Mouse (Mus musculus): ENCODE data around the gene Rplp1. TPM values are rescaled to one million over a fixed set of nuclear protein-coding genes. Genes with fewer than 3 reads are reported as not detected.
A peak's percentile ranks its signal among the peaks of the same experiment; 100 is the strongest.

Gene Rplp1
- total and polyA plus RNA-seq, 2 experiments from 2014 or later = 891 to 5,254 TPM

DNA sequence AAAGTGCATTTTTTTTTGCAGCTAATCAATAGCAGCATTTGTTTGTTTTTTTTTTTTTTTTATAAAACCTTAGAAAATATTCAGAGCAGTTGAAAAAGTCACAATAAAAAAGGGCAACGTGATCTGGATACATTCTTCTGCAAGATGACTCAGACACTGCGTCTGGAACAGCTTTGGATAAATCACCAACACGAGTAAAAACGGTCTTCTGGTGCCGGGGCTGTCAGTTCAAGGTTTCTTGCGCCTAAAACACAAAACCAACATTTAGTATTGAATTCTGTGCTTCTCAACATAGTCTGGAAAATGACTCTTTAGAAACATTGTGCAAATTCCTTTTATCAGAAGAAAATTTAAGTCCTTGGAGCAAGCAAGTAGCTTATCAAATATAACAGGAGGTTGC, 3.1 kb upstream of the Rplp1 start:
- Histone ChIP-seq H3K4me1 (ENCODE audit: control insufficient read depth, insufficient read depth) (peaks cover 12% of the 10 kb centered on the region), H3K9ac (replicated peaks; ENCODE audit: low read depth, low read length) (no peak overlapping the region), H3K36me3 (replicated peaks; ENCODE audit: control insufficient read depth, insufficient read depth, low read length) (peaks cover 50% of the 10 kb centered on the region), H3K27ac (ENCODE audit: low read depth) (no peak overlapping the region), H3K9me3 (replicated peaks; ENCODE audit: control insufficient read depth, low read length) (no peaks in the 10 kb centered on the region), H3K4me3 (ENCODE audit: low read depth, low read length) (no peak overlapping the region), H3K27me3 (ENCODE audit: control insufficient read depth, insufficient read depth, low read length) (no peaks in the 10 kb centered on the region), H3K4me2 (ENCODE audit: low read depth, low read length) (no peak overlapping the region)
- no peak for TF ChIP-seq EP300 (IDR thresholded peaks at IDR 0.05; ENCODE audit: low read depth)
- TF ChIP-seq CTCF (IDR thresholded peaks at IDR 0.05; ENCODE audit: low read depth) = no peak
- WGBS = 90% methylated on average over 6 of the region's 6 CpGs
- ATAC-seq (ENCODE audit: insufficient read depth, low read depth) (no peak), DNase-seq (ENCODE audit: low spot score) (no peak)

DNA sequence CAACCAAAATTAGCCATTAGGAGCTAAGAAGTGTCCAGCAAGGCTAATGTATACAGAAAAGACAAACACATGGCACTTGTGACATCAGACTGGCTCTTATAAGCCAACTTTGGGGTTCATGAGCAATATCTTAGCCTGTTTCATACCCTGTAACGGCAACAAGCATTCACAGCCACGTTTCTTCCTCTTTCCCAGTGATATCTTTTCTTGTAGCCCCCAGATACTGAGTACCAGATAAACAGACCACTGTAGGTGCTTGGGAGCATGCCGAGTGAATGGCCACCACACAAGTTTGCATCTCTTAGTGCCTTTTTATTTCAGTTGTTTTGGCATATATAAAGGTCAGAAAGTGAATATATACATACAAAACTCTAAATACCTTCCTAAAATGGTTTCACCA, 2.6 kb upstream of the Rplp1 start:
- Histone ChIP-seq H3K27ac (ENCODE audit: low read depth) (no peak overlapping the region), H3K4me2 (ENCODE audit: low read depth, low read length) (no peak overlapping the region), H3K36me3 (replicated peaks; ENCODE audit: control insufficient read depth, insufficient read depth, low read length) (peaks cover 50% of the 10 kb centered on the region), H3K27me3 (ENCODE audit: control insufficient read depth, insufficient read depth, low read length) (no peaks in the 10 kb centered on the region), H3K4me3 (ENCODE audit: low read depth, low read length) (no peak overlapping the region), H3K9me3 (replicated peaks; ENCODE audit: control insufficient read depth, low read length) (no peaks in the 10 kb centered on the region), H3K4me1 (ENCODE audit: control insufficient read depth, insufficient read depth) (peaks cover 12% of the 10 kb centered on the region), H3K9ac (replicated peaks; ENCODE audit: low read depth, low read length) (no peak overlapping the region)
- TF ChIP-seq EP300 (IDR thresholded peaks at IDR 0.05; ENCODE audit: low read depth) (no peak), CTCF (IDR thresholded peaks at IDR 0.05; ENCODE audit: low read depth) (no peak)
- no peak for ATAC-seq (ENCODE audit: insufficient read depth, low read depth)
- no peak for DNase-seq (ENCODE audit: low spot score)
- 73% methylated on average over 3 of the region's 3 CpGs for WGBS

DNA sequence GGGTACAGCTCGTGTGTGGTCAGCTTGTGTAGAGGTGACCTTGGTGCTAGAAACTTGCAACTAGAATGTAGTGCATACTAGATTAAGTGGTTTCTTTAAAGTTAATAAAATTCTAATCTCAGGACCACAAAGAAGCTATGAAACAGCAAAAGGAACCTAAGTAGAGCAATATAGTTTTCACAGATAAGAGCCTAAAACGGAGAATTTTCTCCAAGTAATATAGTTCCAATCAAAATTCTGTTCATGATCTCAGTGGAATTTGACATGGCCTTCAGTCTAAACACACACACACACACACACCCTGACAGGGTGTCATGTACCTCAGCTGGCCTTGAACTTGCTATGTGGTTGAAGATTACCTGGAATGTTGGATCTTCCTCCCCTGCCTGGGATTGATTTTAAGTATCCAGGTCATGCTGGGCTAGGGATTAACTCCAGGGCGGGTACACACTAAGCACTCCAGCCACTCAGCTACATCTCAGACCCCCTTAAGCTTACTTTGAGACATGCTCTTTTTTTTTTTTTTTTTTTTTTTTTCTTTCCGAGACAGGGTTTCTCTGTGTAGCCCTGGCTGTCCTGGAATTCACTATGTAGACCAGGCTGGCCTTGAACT, 1.2 kb upstream of the Rplp1 start:
- H3K4me1 ChIP-seq (ENCODE audit: control insufficient read depth, insufficient read depth) = peaks cover 12% of the 10 kb centered on the region
- peaks cover 43% of the 10 kb centered on the region for H3K36me3 ChIP-seq (replicated peaks; ENCODE audit: control insufficient read depth, insufficient read depth, low read length)
- 48% methylated on average over 3 of the region's 4 CpGs for WGBS
- H3K9me3 ChIP-seq (replicated peaks; ENCODE audit: control insufficient read depth, low read length) = no peaks in the 10 kb centered on the region
- peak overlapping the region; percentile 79 for H3K4me3 ChIP-seq (ENCODE audit: low read depth, low read length)
- 0 out of 2 replicates have a peak overlapping the region, but pooled peaks have one; percentile 64 for H3K9ac ChIP-seq (replicated peaks; ENCODE audit: low read depth, low read length)
- H3K4me2 ChIP-seq (ENCODE audit: low read depth, low read length) = peak overlapping the region; percentile 74
- peak overlapping the region; percentile 96 for H3K27ac ChIP-seq (ENCODE audit: low read depth)
- TF ChIP-seq EP300 (IDR thresholded peaks at IDR 0.05; ENCODE audit: low read depth) (no peak), CTCF (IDR thresholded peaks at IDR 0.05; ENCODE audit: low read depth) (no peak)
- ATAC-seq (ENCODE audit: insufficient read depth, low read depth) = no peak
- no peak for DNase-seq (ENCODE audit: low spot score)
- H3K27me3 ChIP-seq (ENCODE audit: control insufficient read depth, insufficient read depth, low read length) = no peaks in the 10 kb centered on the region

DNA sequence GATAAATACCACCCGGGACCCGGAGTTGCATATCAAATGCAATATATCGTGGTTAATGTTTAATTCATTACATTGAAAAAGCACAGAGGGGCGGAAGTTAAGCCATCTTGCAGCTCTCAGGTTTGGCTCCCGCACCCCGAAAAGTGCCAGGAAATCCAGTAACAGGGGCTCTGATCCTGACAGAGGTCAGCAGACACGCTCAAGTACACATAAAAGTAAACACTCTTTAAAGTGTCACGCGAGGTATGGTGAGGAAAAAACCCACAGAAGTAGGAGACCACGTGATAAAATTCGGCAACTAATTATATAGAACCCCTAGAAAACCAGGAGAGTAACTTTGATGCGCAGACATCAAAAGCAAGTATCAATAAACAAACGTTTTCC, 567 bp upstream of the Rplp1 start:
- Histone ChIP-seq H3K9me3 (replicated peaks; ENCODE audit: control insufficient read depth, low read length) (no peaks in the 10 kb centered on the region), H3K27me3 (ENCODE audit: control insufficient read depth, insufficient read depth, low read length) (no peaks in the 10 kb centered on the region), H3K27ac (ENCODE audit: low read depth) (peak overlapping the region; percentile 96), H3K4me2 (ENCODE audit: low read depth, low read length) (peak overlapping the region; percentile 74), H3K4me3 (ENCODE audit: low read depth, low read length) (peak overlapping the region; percentile 79), H3K9ac (replicated peaks; ENCODE audit: low read depth, low read length) (peak overlapping the region; percentile 64; the same call in 1 of the 2 replicates), H3K36me3 (replicated peaks; ENCODE audit: control insufficient read depth, insufficient read depth, low read length) (peaks cover 37% of the 10 kb centered on the region), H3K4me1 (ENCODE audit: control insufficient read depth, insufficient read depth) (peaks cover 12% of the 10 kb centered on the region)
- no peak for DNase-seq (ENCODE audit: low spot score)
- no peak for TF ChIP-seq CTCF (IDR thresholded peaks at IDR 0.05; ENCODE audit: low read depth)
- TF ChIP-seq EP300 (IDR thresholded peaks at IDR 0.05; ENCODE audit: low read depth) = 0 out of 2 replicates have a peak, but pooled peaks have one; percentile 9
- WGBS = 2% methylated on average over 13 of the region's 13 CpGs
- no peak for ATAC-seq (ENCODE audit: insufficient read depth, low read depth)

DNA sequence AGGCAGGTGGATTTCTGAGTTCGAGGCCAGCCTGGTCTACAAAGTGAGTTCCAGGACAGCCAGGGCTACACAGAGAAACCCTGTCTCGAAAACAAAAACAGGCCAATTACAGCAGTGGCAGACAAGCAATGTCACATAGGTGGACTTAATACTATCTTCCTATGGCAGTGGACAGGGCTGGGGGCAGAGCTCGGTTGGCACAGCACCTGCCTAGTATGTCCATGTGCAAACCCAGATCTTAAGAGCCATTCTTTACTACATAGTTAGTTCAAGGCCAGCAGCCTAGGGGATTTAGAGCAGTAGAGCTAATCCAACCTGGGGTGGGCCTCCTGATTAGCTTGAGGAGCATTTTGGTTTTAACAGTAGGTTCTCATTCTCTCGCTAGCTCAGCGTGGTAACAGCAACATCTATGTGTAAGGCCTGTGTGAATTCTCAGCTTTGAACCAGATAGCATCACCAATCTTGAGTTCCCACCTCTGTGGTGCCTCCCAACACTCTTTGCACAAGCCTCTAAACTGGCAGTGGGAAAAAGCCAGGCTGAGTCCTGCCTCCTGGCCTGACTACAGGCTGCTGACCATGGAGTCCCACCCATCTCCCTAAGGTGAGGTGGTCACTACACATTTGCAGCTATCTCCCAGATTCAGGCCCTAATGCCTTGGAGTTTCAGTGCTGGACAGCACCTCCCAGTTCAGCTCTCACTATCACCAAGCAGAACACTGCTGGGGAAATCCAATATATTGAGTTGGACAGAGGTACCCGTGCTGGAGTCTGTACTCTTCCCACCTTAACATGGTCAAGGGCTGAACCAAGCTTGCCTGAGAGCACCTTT, 2.8 kb downstream of the Rplp1 start:
- no peak for TF ChIP-seq CTCF (IDR thresholded peaks at IDR 0.05; ENCODE audit: low read depth)
- no peak for TF ChIP-seq EP300 (IDR thresholded peaks at IDR 0.05; ENCODE audit: low read depth)
- H3K4me2 ChIP-seq (ENCODE audit: low read depth, low read length) = no peak overlapping the region
- 64% methylated on average over 6 of the region's 6 CpGs for WGBS
- H3K9me3 ChIP-seq (replicated peaks; ENCODE audit: control insufficient read depth, low read length) = no peaks in the 10 kb centered on the region
- no peak overlapping the region for H3K4me3 ChIP-seq (ENCODE audit: low read depth, low read length)
- H3K4me1 ChIP-seq (ENCODE audit: control insufficient read depth, insufficient read depth) = peaks cover 12% of the 10 kb centered on the region
- H3K27ac ChIP-seq (ENCODE audit: low read depth) = no peak overlapping the region
- DNase-seq (ENCODE audit: low spot score) (no peak), ATAC-seq (ENCODE audit: insufficient read depth, low read depth) (no peak)
- peaks cover 19% of the 10 kb centered on the region for H3K36me3 ChIP-seq (replicated peaks; ENCODE audit: control insufficient read depth, insufficient read depth, low read length)
- no peak overlapping the region for H3K9ac ChIP-seq (replicated peaks; ENCODE audit: low read depth, low read length)
- no peaks in the 10 kb centered on the region for H3K27me3 ChIP-seq (ENCODE audit: control insufficient read depth, insufficient read depth, low read length)

All from heart, postnatal 0 days (tissue).